Mouse (Mus musculus): ENCODE data around the gene Wdr83os.

- no peak for TF ChIP-seq CTCF (IDR thresholded peaks at IDR 0.05; ENCODE audit: extremely low read depth, insufficient read length, insufficient replicate concordance, low read depth, low read length)
- no peak for TF ChIP-seq POLR2A (IDR thresholded peaks at IDR 0.05; ENCODE audit: low read depth, low read length)
Measured at GRCm38 (mm10) chr8:85116984-85117383, 36.4 kb downstream of the Wdr83os start.

Data from small intestine, adult 2 months (tissue).